Mouse (Mus musculus) myocyte (in vitro differentiated cells): Measurements from ENCODE around the gene Gm17190.

ENCODE experiments used
- CEBPB ChIP-seq: IDR thresholded peaks from 2 replicates; pipeline ENCODE4 v1.6.1; 2011; ENCODE audit warnings: mild to moderate bottlenecking, moderate library complexity; ENCODE audit not compliant: poor library complexity, insufficient read depth, severe bottlenecking
- E2F4 ChIP-seq: IDR thresholded peaks from one replicate; pipeline ENCODE4 v1.6.1; 2011; ENCODE audit warnings: mild to moderate bottlenecking, control low read depth, moderate library complexity; ENCODE audit not compliant: insufficient read depth
- MAX ChIP-seq: IDR thresholded peaks from one replicate; pipeline ENCODE4 v1.6.1; 2011; ENCODE audit warnings: low read depth, mild to moderate bottlenecking, control low read depth
- MYOD1 ChIP-seq, 3 experiments: IDR thresholded peaks; one replicate each; pipeline ENCODE4 v1.6.1; 2011; ENCODE audit warnings: control low read depth in 2 of 3, low read depth in 2 of 3, mild to moderate bottlenecking in 2 of 3, moderate library complexity in 1 of 3; ENCODE audit not compliant: insufficient read length in 2 of 3, control insufficient read depth in 1 of 3
- MYOG ChIP-seq, 3 experiments: IDR thresholded peaks; one replicate each; pipeline ENCODE4 v1.6.1; 2011; ENCODE audit warnings: control low read depth in 2 of 3, low read depth in 2 of 3, mild to moderate bottlenecking in 2 of 3; ENCODE audit not compliant: insufficient read length in 2 of 3, control insufficient read depth in 1 of 3, insufficient read depth in 1 of 3
- POLR2A ChIP-seq: IDR thresholded peaks from one replicate; pipeline ENCODE4 v1.6.1; 2011; ENCODE audit warnings: low read depth, mild to moderate bottlenecking, control low read depth, moderate library complexity; ENCODE audit not compliant: insufficient read length
- POLR2AphosphoS2 ChIP-seq: IDR thresholded peaks from one replicate; pipeline ENCODE4 v1.6.1; 2011; ENCODE audit warnings: low read depth, control low read depth; ENCODE audit not compliant: insufficient read length
- REST ChIP-seq: IDR thresholded peaks from one replicate; pipeline ENCODE4 v1.6.1; 2011; ENCODE audit warnings: mild to moderate bottlenecking, control low read depth, moderate library complexity; ENCODE audit not compliant: insufficient read depth, insufficient read length
- SRF ChIP-seq: IDR thresholded peaks from one replicate; pipeline ENCODE4 v1.6.1; 2011; ENCODE audit warnings: low read depth; ENCODE audit not compliant: control insufficient read depth, insufficient read length
- TCF12 ChIP-seq: IDR thresholded peaks from one replicate; pipeline ENCODE4 v1.6.1; 2011; ENCODE audit warnings: mild to moderate bottlenecking, control low read depth; ENCODE audit not compliant: poor library complexity, insufficient read depth, severe bottlenecking
- TCF3 ChIP-seq: IDR thresholded peaks from one replicate; pipeline ENCODE4 v1.6.1; 2011; ENCODE audit warnings: low read depth, control low read depth; ENCODE audit not compliant: insufficient read length
- USF1 ChIP-seq: IDR thresholded peaks from one replicate; pipeline ENCODE4 v1.6.1; 2011; ENCODE audit warnings: low read depth, mild to moderate bottlenecking, control low read depth, moderate library complexity

DNA sequence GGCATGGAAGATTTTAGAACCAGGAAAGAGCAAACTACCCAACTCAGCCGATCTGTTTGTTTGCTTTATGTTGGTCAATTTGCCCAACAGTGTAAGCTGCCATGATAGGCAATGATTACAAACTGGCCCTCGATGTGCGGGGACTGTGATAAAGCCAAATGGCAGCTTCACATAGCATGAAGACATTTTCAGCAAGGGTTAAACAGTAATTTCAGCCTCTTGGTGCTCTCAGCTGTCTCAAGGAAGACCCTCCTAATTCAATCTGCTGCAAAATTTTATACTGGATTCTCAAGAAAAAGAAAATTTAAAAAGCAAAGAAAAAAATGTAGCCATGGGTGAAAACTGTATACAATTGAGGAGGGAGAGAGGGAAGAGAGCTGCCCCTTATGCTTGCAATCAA, 47.2 kb downstream of the Gm17190 start:
- TF ChIP-seq MYOG (IDR thresholded peaks at IDR 0.05; ENCODE audit: control insufficient read depth in 1 of 3, insufficient read depth in 1 of 3, insufficient read length in 2 of 3, low read depth in 2 of 3) (no peak), USF1 (no peak), POLR2A (no peak), TCF12 (no peak), TCF3 (no peak), E2F4 (no peak), CEBPB (no peak), POLR2AphosphoS2 (no peak), MAX (no peak), SRF (no peak), MYOD1 (IDR thresholded peaks at IDR 0.05; ENCODE audit: control insufficient read depth in 1 of 3, insufficient read length in 2 of 3, low read depth in 2 of 3) (no peak), REST (no peak)
